Mouse (Mus musculus) lung, embryonic 15.5 days (tissue): ENCODE results near the gene Mrps10. TPM values are rescaled to one million over a fixed set of nuclear protein-coding genes. Genes with fewer than 3 reads are reported as not detected.
"Not testable (repeated sequence)": the region's sequence is repeated elsewhere in the genome, so short reads cannot be mapped to it uniquely, and the experiment has no call there.

Experiments used
- ATAC-seq: fragments of 200-750 bp; cut with Nextera tagmentation; 2 replicates; pipeline ENCODE4 v1.8.0; 2017; ENCODE audit warnings: moderate number of reproducible peaks, borderline replicate concordance; ENCODE audit not compliant: low FRiP score, low TSS enrichment; ENCODE audit errors: extremely low read depth
- H3K27ac ChIP-seq: fragments of 300-500 bp; sonication (generic); 2 replicates; pipeline ENCODE4 v1.5.1; 2015; ENCODE audit warnings: moderate library complexity, mild to moderate bottlenecking, inconsistent platforms
- H3K27me3 ChIP-seq: fragments of 300-500 bp; sonication (generic); 2 replicates; pipeline ENCODE4 v1.6.1; 2015; ENCODE audit warnings: inconsistent platforms
- H3K36me3 ChIP-seq: fragments of 300-500 bp; sonication (generic); 2 replicates; pipeline ENCODE4 v1.6.1; 2015; ENCODE audit warnings: inconsistent platforms
- H3K4me1 ChIP-seq: fragments of 300-500 bp; sonication (generic); 2 replicates; pipeline ENCODE4 v1.6.1; 2015; ENCODE audit warnings: inconsistent platforms
- H3K4me2 ChIP-seq: fragments of 300-500 bp; sonication (generic); 2 replicates; pipeline ENCODE4 v1.6.1; 2015; ENCODE audit warnings: inconsistent platforms, mild to moderate bottlenecking, moderate library complexity
- H3K4me3 ChIP-seq: fragments of 300-500 bp; sonication (generic); 2 replicates; pipeline ENCODE4 v1.5.1; 2015; ENCODE audit warnings: mild to moderate bottlenecking, inconsistent platforms
- H3K9ac ChIP-seq: fragments of 300-500 bp; sonication (generic); 2 replicates; pipeline ENCODE4 v1.6.1; 2015; ENCODE audit warnings: inconsistent platforms
- H3K9me3 ChIP-seq: fragments of 300-500 bp; sonication (generic); 2 replicates; pipeline ENCODE4 v1.6.1; 2016; ENCODE audit warnings: inconsistent platforms
- WGBS: fragments of 180-500 bp; shearing (Covaris S2); methylation state at CpG from one replicate; pipeline ENCODE4 v1.1.7; 2015; 5-methylcytosine and 5-hydroxymethylcytosine counted together
- polyA plus RNA-seq: library from polyadenylated mRNA; unstranded; fragments of >200 nt; fragmentation: Nextera tagmentation; extraction: Ambion mirVana; gene quantifications from 2 replicates; pipeline ENCODE4 v1.2.1, GENCODE M21; 2015

The Mrps10 gene
- polyA plus RNA-seq, 1 experiment from 2014 or later: 79.2 TPM

DNA sequence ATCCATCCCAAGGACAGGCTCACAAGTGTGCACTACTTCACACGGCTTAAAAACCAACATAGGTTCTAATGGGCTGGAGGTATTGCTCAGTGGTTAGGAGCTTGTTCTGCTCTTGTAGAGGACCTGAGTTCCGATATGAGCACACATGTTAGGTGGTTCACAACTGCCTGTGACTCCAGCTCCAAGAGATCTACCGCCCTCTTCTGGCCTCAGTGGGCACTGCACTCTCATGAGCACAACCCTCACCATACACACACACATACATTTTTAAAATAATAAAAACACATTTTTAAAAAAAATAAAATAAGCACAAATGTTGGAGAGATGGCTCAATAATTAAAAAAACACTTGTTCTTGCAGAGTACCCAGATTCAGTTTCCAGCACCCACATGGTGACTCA is 15.4 kb downstream of the Mrps10 start:
- Histone ChIP-seq H3K4me3 (no peak overlapping the region), H3K27me3 (no peaks in the 10 kb centered on the region), H3K4me1 (no peaks in the 10 kb centered on the region), H3K9me3 (peaks cover 3% of the 10 kb centered on the region), H3K36me3 (peaks cover 20% of the 10 kb centered on the region), H3K9ac (no peak overlapping the region), H3K27ac (no peak overlapping the region), H3K4me2 (no peak overlapping the region)
- no peak for ATAC-seq
- 91% methylated on average over 3 of the region's 3 CpGs for WGBS

GRCm38 (mm10) chr17:47385145-47385544 is 16.5 kb downstream of the Mrps10 start, which contains the start of gene Guca1b:
TSS of gene Guca1b (plus strand) at chr17:47385393.
- peaks cover 9% of the 10 kb centered on the region for H3K36me3 ChIP-seq
- no peak within 1 kb of the TSS for H3K4me3 ChIP-seq
- ATAC-seq: no peak
- H3K9me3 ChIP-seq: peaks cover 3% of the 10 kb centered on the region
- H3K4me1 ChIP-seq: no peaks in the 10 kb centered on the region
- no peaks in the 10 kb centered on the region for H3K27me3 ChIP-seq
- H3K4me2 ChIP-seq: no peak within 1 kb of the TSS
- no peak within 1 kb of the TSS for H3K27ac ChIP-seq
- 34% methylated on average over 10 of the region's 10 CpGs for WGBS
- H3K9ac ChIP-seq: no peak within 1 kb of the TSS

DNA sequence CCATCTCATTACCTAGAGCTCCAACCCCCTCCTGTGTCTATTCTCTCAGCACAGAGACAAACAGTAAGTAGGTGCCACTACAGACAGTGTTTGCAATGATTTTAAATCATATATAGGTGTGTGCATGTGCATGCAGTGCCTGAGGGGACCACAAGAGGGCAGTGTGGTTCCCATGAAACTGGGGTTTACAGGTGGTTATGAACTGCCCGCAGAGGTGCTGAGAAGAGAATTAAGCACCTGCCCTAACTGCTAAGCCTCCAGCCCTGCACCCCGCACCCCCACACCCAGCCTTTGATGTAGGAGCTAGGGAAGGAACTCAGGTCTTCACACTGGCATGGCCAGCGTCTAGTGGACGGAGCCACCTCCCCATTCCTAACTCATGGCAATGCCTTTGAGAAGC is 18.0 kb downstream of the Mrps10 start:
- H3K36me3 ChIP-seq: 0 out of 2 replicates have a peak, but pooled peaks cover 3% of the 10 kb centered on the region
- WGBS: 64% methylated on average over 4 of the region's 4 CpGs
- no peak overlapping the region for H3K27ac ChIP-seq
- H3K4me3 ChIP-seq: no peak overlapping the region
- peaks cover 3% of the 10 kb centered on the region for H3K9me3 ChIP-seq
- H3K4me1 ChIP-seq: no peaks in the 10 kb centered on the region
- ATAC-seq: no peak
- H3K9ac ChIP-seq: no peak overlapping the region
- no peaks in the 10 kb centered on the region for H3K27me3 ChIP-seq
- no peak overlapping the region for H3K4me2 ChIP-seq

DNA sequence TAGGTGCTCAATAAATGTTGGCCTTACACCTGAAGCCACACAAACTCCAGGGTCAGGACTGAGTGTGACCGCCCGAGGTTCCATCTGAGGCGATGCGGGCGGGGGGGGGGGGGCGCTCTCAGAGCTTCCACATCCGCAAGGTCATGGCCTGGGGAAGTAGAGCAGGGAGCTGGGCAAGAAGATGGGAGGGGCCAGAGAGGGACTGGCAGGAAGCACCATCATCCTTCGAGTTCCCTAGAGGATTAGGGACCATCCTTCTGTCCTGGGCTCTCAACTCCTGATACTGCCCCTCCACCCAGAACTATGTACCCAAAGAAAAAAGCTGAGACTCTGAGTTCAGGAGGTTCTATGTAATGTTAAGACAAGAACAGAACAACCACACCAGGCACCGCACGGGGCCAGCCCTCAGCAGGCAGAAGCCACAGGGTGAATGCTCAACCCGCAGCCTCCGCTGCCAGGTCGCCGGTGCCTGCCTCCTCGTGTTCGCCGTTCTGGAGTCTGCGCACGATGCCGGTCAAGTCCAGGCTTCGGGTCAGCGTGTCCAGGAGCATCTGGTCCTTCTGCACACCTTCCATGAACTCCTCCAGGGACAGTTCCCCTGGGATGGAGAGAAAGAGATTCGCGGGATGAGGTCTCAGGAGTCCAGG is 25.7 kb downstream of the Mrps10 start:
- H3K9ac ChIP-seq: no peak overlapping the region
- 17% methylated on average over 24 of the region's 24 CpGs for WGBS
- H3K4me1 ChIP-seq: peaks cover 15% of the 10 kb centered on the region
- H3K27me3 ChIP-seq: peaks cover 30% of the 10 kb centered on the region
- peak overlapping the region; percentile 38 for H3K4me3 ChIP-seq
- H3K36me3 ChIP-seq: no peaks in the 10 kb centered on the region
- ATAC-seq: no peak
- H3K4me2 ChIP-seq: peak overlapping the region; percentile 67
- no peak overlapping the region for H3K27ac ChIP-seq
- H3K9me3 ChIP-seq: no peaks in the 10 kb centered on the region

DNA sequence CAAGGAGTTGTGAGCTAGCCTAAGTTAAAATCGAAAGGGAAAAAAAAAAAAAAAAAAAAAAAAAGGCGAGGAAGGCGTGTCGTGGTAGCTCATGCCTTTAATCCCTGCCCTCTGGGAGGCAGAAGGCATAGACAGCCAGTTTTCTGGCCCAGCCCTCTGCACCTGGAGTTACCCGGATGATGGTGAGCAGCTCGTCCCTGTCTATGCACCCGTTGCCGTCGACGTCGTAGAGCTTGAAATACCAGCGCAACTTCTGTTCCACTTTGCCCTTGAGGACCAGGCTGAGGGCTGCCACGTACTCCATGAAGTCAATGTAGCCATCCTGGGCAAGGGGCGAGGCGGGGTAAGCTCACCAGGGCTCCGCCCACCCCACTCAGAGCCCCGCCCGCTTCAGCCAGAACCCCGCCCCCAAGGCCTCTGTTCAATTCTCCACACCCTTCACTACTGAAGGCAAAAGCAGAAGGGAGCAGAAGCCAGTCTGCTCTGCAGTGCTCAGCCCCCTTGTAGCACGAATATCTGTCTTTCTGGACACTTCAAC is 26.8 kb downstream of the Mrps10 start:
- Histone ChIP-seq H3K36me3 (no peaks in the 10 kb centered on the region), H3K9me3 (no peaks in the 10 kb centered on the region), H3K27ac (no peak overlapping the region), H3K4me2 (peak overlapping the region; percentile 67), H3K27me3 (peaks cover 30% of the 10 kb centered on the region), H3K9ac (no peak overlapping the region), H3K4me3 (peak overlapping the region; percentile 38), H3K4me1 (peaks cover 15% of the 10 kb centered on the region)
- 3% methylated on average over 20 of the region's 20 CpGs for WGBS
- peak; percentile 81 for ATAC-seq

DNA sequence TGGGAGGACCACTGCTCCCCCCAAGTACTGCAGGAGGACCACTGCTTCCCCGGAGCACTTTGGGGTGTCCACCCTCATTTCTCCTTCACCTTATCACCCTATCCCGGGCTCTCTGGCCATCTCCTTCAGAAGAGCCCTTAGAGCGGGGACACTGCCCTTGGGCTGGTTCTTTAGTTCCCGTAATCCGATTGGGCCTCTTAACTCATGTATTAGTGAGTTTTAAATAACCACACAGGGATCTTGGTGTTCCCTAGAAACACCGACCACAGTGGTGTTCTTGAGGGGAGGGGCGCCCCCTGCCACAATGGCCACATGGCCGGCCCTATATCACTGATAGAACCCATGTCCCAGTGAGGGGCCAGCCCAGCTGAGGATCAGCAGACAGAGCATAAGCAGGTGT is 30.4 kb downstream of the Mrps10 start:
- Histone ChIP-seq H3K27ac (no peak overlapping the region), H3K4me3 (no peak overlapping the region), H3K4me2 (no peak overlapping the region), H3K9ac (no peak overlapping the region), H3K36me3 (no peaks in the 10 kb centered on the region), H3K9me3 (no peaks in the 10 kb centered on the region), H3K27me3 (peaks cover 27% of the 10 kb centered on the region), H3K4me1 (peaks cover 15% of the 10 kb centered on the region)
- ATAC-seq: no peak
- 79% methylated on average over 8 of the region's 8 CpGs for WGBS

GRCm38 (mm10) chr17:47400451-47400850 is 31.8 kb downstream of the Mrps10 start, which contains the start of gene Guca1a:
TSS of gene Guca1a (minus strand) at chr17:47400584.
- Histone ChIP-seq H3K4me1 (peaks cover 3% of the 10 kb centered on the region), H3K36me3 (no peaks in the 10 kb centered on the region), H3K4me3 (no peak within 1 kb of the TSS), H3K27ac (no peak within 1 kb of the TSS), H3K9me3 (no peaks in the 10 kb centered on the region), H3K4me2 (no peak within 1 kb of the TSS), H3K27me3 (peaks cover 14% of the 10 kb centered on the region; the same call in 1 of the 2 replicates), H3K9ac (no peak within 1 kb of the TSS)
- WGBS: 51% methylated on average over 10 of the region's 10 CpGs
- no peak for ATAC-seq

- Histone ChIP-seq H3K9me3 (no peaks in the 10 kb centered on the region), H3K27ac (no peak overlapping the region), H3K27me3 (peaks cover 30% of the 10 kb centered on the region), H3K9ac (no peak overlapping the region), H3K4me3 (no peak overlapping the region), H3K4me2 (no peak overlapping the region), H3K4me1 (0 out of 2 replicates have a peak, but pooled peaks cover 4% of the 10 kb centered on the region), H3K36me3 (no peaks in the 10 kb centered on the region)
- 63% methylated on average over 10 of the region's 10 CpGs for WGBS
- ATAC-seq: no peak
These were observed 39.2 kb downstream of the Mrps10 start for GRCm38 (mm10) chr17:47407717-47408557.

DNA sequence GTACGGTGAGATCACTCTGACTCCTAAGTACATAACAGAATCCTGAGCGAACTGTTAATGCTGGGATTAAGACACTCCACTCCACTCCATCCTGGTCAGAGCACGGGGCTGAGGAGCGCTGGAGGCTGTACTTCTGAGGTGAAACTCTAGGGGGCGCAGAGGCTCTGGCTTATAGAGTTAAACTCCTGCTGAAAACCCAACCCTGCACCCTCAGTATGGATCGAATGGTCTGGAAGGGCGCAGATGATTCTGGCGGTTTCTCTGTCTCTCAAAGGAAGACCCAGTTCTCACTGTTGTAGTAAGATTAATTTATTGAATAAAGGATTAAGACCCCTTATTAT is 39.8 kb downstream of the Mrps10 start:
- no peaks in the 10 kb centered on the region for H3K36me3 ChIP-seq
- no peaks in the 10 kb centered on the region for H3K9me3 ChIP-seq
- H3K27me3 ChIP-seq: peaks cover 31% of the 10 kb centered on the region
- 0 out of 2 replicates have a peak, but pooled peaks cover 4% of the 10 kb centered on the region for H3K4me1 ChIP-seq
- no peak overlapping the region for H3K4me3 ChIP-seq
- 18% methylated on average over 8 of the region's 8 CpGs for WGBS
- ATAC-seq: peak; percentile 28; the same call in 1 of the 2 replicates
- no peak overlapping the region for H3K27ac ChIP-seq
- H3K9ac ChIP-seq: no peak overlapping the region
- H3K4me2 ChIP-seq: no peak overlapping the region

DNA sequence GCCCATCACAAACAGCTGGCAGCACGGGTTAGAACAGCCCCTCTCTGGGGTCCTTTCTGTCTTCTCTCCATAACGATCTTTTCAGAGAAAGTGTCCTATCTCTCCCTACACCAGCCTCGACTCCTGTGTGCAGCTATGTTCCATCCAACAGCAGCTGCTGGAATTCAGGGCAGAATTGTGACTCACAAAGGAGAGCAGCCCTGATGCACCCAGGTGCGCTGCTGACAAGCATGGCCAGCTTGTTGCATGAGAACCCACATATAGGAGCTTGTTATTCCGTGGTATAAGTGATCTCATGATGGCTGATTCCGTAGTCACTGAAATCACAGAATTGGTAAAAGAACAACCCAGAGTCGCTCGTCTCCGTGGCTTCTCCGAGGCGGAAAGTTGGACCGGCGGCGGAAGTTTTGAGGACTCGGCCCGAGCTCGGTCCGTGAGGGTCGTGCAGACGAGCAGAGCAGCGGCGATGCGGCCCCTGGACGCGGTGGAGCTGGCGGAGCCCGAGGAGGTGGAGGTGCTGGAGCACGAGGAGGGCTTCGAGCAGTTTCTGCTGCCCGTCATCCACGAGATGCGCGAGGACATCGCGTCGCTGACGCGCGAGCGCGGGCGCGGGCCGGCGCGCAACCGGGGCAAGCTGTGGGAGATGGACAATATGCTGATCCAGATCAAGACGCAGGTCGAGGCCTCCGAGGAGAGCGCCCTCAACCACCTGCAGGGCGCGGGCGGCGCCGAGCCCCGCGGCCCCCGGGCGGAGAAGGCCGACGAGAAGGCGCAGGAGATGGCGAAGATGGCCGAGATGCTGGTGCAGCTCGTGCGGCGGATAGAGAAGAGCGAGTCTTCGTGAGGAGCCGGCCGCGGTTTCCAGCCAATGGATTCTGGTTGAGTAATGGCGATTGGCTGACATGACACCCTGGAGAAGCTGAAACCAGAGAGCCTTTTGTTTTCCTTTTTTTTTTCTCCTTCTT is 41.5 kb downstream of the Mrps10 start:
- H3K9me3 ChIP-seq, H3K4me1 ChIP-seq, H3K27ac ChIP-seq, H3K36me3 ChIP-seq, ATAC-seq, H3K9ac ChIP-seq: not testable (repeated sequence)
- Histone ChIP-seq H3K27me3 (peaks cover 31% of the 10 kb centered on the region), H3K4me2 (peak overlapping the region; percentile 68), H3K4me3 (peak overlapping the region; percentile 35)
- 3% methylated on average over 74 of the region's 74 CpGs for WGBS

DNA sequence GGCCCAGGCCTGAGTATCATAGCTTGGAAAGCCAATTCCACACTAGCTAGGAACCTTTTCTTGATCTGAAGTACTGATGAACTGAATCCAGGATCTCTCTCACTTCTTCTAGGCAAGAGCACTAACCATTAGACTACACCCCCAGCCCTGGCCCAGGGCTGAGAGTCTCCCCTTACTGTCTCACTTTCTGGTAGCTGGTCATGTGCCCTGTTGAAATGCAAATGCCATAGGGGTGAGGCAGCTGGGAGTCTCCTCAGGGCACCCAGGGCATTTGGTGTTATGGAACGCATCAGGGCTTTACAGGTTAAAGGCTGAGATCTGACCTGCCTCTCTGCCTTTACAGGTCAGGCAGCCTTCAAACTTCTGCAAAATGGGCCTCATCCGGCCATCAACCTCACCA is 51.5 kb downstream of the Mrps10 start:
- H3K9ac ChIP-seq: no peak overlapping the region
- 67% methylated on average over 2 of the region's 2 CpGs for WGBS
- no peak overlapping the region for H3K4me3 ChIP-seq
- H3K36me3 ChIP-seq: no peaks in the 10 kb centered on the region
- no peaks in the 10 kb centered on the region for H3K9me3 ChIP-seq
- no peak overlapping the region for H3K4me2 ChIP-seq
- no peak overlapping the region for H3K27ac ChIP-seq
- H3K27me3 ChIP-seq: no peaks in the 10 kb centered on the region
- peaks cover 8% of the 10 kb centered on the region for H3K4me1 ChIP-seq
- ATAC-seq: no peak
